Mouse (Mus musculus): ENCODE measurements around the gene Car11.
"Not testable (repeated sequence)": the region's sequence is repeated elsewhere in the genome, so short reads cannot be mapped to it uniquely, and the experiment has no call there.

Gene Car11

DNA sequence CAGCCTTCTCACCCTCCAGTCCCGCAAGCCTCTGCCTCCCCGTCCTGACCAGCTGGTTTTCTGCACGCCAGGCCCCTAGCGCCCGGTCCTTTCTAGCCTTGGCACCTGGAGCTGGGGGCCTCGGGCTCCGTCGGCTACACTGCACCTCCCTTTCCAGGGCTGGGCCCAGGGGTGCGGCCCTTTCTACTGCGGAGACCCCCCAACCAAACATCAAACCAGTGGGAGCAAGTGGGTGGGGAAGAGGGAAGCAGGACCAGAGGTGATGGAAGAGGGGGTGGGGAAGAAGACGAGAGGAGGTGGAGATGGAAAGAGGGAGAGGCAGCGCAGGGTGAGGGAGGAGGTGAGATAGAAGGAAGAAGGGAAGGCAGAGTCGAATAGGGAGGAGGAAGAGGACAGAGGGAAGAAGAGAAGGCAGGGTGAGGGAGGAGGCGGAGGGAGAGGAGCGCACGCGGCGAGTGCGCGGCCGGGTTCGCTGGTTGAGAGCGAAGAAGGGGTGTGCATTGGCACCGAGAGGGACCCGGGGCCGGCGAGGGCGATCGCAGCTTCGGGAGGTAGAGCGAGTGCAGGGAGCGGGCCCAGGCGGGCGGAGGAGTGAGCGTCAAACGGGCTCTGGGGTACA, at the start of gene Car11:
Gene Car11 (plus strand): TSS at position 321 of the 619 bp plus-strand sequence.
- no peak for DNase-seq

DNA sequence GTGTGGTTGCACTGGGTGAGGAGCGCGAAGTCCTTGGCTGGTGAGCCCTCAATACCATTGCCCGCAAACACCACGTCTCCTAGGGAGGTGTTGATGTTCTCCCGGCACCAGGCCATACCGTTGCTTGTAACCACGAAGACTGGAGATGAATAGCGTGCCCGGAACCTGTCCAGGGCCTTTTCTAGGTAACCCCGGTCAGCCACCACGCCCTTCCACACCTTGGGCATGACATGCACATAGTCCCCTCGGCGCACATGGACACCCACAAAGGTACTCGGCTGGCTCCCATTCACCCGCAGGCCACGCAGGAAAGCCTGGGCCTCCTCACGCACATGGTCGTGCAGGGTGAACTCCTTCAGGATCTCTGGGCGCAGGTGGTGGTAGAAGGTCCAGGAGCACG, 49.2 kb upstream of the Car11 start:
- not testable (repeated sequence) for DNase-seq

- peak; percentile 35 for DNase-seq
Measured at GRCm38 (mm10) chr7:45654424-45655047, 45.1 kb upstream of the Car11 start.

GRCm38 (mm10) chr7:45660746-45661478, 38.7 kb upstream of the Car11 start:
- DNase-seq, result no peak

GRCm38 (mm10) chr7:45661702-45662101, 37.9 kb upstream of the Car11 start:
- DNase-seq, result not testable (repeated sequence)

DNA sequence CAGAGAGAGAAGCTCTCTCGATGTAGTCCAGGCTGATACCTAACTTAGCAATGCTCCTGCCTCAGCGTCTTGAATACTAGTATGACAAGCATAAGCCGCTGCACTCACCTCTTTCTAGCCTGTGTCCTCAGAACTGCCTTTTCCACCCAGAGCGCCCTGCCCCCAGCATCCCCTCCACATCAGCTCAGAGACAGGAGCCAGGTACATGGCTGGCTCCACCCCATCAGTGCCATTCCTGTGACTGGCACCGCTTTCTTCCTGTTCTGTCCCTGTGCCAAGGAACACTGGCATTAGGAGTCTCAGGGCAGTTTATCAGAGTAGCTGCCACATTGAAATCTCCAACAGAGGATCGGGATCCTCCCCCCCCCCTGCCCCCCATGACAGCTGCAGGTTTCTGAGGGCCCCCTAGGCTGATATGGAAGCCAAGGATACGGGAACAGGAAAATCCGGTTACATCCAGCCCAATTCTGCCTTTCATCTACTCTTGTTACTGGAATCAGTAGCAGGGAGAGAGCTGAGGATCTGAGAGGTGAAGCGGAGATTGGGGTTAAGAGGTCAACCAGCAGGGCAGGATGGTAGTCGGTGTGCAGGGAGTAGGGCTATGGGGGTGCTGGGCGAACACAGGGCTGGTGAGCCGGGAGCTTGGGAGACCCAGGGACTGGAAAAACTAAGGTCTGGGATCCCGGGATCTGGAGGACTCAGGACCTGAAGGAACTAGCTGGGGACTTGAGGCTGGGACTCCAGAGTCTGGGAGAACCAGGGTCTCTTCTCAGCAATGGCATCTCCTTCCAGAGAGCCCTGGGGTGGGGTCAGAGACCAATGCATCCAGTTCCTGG, 34.1 kb upstream of the Car11 start:
- no peak for DNase-seq

- no peak for DNase-seq
Measured at GRCm38 (mm10) chr7:45666161-45666560, 33.5 kb upstream of the Car11 start, which contains the start of gene Fut2. Fut2 (minus strand) TSS chr7:45666394.

GRCm38 (mm10) chr7:45667761-45668160, 31.9 kb upstream of the Car11 start:
- DNase-seq, result no peak

GRCm38 (mm10) chr7:45668921-45669320, 30.7 kb upstream of the Car11 start:
- DNase-seq, result no peak

GRCm38 (mm10) chr7:45677627-45678295, 21.9 kb upstream of the Car11 start:
- no peak for DNase-seq

- DNase-seq, result no peak
Measured at GRCm38 (mm10) chr7:45678513-45678912, 21.1 kb upstream of the Car11 start.

DNA sequence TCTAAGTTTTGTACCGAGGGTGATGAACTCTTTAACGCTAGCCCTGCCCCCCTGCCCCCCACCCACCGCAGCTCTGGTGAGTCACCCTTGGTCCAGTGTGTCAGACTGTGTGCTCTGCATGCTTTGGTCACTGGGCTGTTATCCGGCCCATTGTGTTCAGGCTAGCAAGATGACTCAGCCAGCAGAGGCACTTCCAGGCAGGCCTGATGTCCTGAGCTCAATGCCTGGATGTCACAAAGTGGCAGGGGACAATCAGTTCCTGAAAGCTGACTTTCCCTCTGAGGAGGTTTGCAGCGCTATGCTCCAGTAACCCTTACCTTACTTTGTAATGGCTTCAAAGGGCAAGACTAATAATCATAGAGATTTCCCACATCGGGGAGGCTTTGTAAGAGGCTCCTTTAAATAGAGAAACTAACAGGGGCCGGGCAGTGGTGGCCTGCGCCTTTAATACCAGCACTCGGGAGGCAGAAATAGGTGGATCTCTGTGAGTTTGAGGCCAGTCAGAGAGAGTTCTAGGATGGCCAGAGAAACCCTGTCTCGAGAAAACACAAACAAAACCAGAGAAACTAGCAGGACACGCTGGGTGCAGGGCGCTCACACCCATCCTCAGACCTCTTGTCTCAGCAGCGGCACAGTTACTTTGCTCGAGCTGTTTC, 19.5 kb upstream of the Car11 start:
- no peak for DNase-seq

GRCm38 (mm10) chr7:45681046-45681736, 18.5 kb upstream of the Car11 start:
- no peak for DNase-seq

DNA sequence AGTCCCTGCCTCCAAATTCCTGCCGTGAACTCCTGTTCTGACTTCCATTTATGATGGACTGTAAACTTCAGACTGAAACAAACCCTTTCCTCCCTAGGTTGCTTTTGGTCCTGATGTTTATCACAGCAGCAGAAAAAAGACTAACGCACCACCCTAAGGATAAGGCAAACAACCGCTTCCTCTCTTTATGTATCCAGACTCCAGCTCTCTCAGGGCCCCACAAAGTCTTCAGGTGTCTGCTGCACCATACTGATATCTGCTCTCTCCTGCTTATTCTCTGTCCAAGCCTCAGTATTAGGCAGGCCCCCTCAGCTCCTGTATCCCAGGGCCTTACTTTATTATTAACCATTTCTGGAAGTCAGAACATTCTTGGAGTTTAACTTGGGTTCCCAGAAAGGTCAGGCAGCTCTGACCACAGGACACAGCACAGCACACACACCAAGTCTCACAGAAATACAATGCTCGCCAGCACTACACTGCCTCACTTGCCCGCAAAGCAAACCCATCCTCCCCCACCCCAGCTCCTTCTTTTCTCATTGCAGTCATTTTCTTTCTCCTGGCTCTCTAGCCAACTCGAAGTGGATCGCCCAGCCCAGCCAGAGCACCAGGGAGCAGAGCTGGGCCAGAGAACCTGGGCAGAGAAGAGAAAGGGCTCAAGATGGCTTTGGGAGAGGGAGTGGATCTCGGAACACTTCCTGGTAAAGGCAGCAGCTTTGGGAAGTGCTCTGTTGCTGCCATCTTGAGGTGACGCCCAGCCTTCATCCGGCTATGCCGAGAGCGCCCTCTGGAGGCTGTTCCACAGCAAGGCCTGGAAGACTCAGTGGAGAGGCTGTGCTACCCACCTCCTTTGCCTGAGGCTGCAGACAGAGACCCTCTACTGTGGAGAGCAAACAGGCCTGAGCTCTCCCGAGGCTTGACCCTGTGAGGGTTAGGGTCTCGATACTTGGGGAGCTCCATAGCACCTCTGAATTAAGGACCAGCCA, 17.2 kb upstream of the Car11 start:
- DNase-seq, result peak; percentile 88

DNA sequence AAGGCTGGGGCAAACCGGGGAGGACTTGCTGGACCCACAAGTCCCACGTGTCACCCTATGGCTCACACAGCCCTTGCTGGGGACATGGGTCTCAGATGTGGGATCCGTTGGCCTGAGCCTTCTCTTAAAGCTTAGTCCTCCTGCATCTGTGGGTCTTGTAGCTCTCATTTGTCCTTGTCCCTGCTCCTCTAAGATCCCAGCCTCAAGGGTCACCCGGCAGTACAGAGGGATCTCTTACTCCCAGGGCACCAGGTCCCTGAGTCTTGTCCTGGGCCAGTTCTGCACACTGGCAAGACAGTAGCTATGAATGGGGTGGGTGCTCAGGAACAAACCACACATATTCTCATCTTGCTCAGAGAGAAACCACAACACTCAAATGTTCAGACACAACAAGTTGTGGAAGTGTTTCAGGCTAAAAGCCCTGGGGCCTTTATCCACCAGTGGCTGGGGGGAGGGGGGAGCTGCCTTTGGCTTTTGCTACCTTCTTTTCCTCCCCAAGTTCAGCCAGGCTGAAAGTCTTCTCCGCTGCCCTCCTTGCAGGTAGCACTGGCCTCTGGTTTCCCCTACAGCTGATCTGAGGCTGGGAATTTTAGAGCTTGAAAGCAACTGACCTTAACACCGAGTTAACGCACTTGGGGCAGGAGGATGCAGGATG, 16.1 kb upstream of the Car11 start, which contains the start of gene Ntn5:
Gene Ntn5 (plus strand): TSS at position 627 of the 655 bp plus-strand sequence.
- no peak for DNase-seq

GRCm38 (mm10) chr7:45685811-45686210, 13.8 kb upstream of the Car11 start:
- no peak for DNase-seq

DNA sequence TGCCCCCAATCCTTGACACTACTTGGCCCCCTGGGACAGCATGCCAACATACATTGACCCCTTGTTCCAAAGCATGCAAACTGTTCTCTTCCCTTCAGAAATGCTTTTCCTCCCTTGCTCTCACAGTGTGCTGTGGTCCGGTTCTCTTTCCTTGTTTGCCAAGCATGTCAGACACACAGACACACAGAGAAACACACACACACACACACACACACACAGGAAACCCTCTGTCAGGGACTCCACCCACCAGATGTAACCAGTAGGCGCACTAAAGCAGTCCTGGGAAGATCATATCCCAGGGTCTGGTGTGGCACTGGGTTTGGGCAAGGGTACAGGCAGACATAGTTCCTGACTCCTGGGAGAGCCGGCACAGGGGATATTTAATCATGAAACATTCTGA, 12.8 kb upstream of the Car11 start:
- DNase-seq, result no peak

DNA sequence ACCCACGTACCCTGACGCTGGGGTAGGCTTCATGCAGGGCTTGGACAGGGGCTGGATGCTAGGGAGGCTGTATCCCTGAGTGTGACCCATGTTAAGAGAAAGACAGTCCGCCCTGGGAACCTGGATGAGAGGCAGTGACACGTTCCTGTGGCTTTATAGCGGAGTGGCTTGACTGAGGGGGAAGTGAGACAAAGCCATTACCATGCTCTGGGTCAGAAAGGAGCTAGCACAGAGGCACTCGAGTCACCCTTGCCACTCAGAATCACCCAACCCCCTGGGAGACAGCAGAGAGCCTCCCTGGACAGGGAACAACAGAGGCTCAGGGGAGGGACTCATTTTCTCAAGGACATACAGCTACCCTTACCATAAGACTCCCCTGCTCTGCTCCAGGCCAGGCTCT, 10.5 kb upstream of the Car11 start:
- DNase-seq, result no peak

- DNase-seq, result no peak
Measured at GRCm38 (mm10) chr7:45689800-45690199, 9.8 kb upstream of the Car11 start.

Data from liver (tissue).